Mouse (Mus musculus): ENCODE data around the gene Cep41. TPM values are rescaled to one million over a fixed set of nuclear protein-coding genes. Genes with fewer than 3 reads are reported as not detected.
A peak's percentile ranks its signal among the peaks of the same experiment; 100 is the strongest.

The Cep41 gene
- polyA plus RNA-seq, 1 experiment from 2014 or later: 14.2 TPM

- no peaks in the 10 kb centered on the region for H3K27me3 ChIP-seq (ENCODE audit: control insufficient read depth, insufficient read depth, low read length)
- no peaks in the 10 kb centered on the region for H3K36me3 ChIP-seq (ENCODE audit: control insufficient read depth, insufficient read depth, low read length)
- no peak overlapping the region for H3K27ac ChIP-seq (replicated peaks; ENCODE audit: low read depth, low read length)
- no peaks in the 10 kb centered on the region for H3K9me3 ChIP-seq (ENCODE audit: control insufficient read depth, low read length)
- no peak overlapping the region for H3K9ac ChIP-seq (replicated peaks; ENCODE audit: low read length)
- no peak overlapping the region for H3K4me2 ChIP-seq (ENCODE audit: low read length)
- no peak for ATAC-seq (ENCODE audit: low FRiP score, low TSS enrichment)
- H3K4me3 ChIP-seq (replicated peaks; ENCODE audit: low read depth, low read length): no peak overlapping the region
- H3K4me1 ChIP-seq (ENCODE audit: control insufficient read depth, insufficient read depth, low read length): peaks cover 7% of the 10 kb centered on the region
- DNase-seq: no peak
- WGBS: 66% methylated on average over 11 of the region's 11 CpGs
Observed at GRCm38 (mm10) chr6:30713896-30714295, 20.3 kb upstream of the Cep41 start.

DNA sequence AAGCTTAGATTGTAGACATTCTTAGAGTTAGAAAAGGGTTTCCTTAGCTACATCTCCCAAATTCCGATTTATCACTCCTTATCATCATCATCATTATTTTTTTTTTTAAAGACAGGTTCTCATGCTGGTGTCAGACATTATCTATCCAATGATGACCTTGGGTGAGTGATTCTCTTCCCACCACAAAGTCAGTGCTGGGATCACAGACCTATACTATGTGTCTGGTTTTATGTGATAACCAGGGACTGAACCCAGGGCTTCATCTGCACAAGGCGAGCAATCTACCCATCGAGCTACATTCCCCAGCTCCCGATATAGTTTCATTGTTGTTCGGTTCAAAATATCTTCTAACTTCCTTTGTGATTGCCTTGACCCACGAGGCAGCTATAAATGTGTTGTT, 19.9 kb upstream of the Cep41 start:
- Histone ChIP-seq H3K4me1 (ENCODE audit: control insufficient read depth, insufficient read depth, low read length) (peaks cover 8% of the 10 kb centered on the region), H3K9ac (replicated peaks; ENCODE audit: low read length) (no peak overlapping the region), H3K27me3 (ENCODE audit: control insufficient read depth, insufficient read depth, low read length) (no peaks in the 10 kb centered on the region), H3K9me3 (ENCODE audit: control insufficient read depth, low read length) (no peaks in the 10 kb centered on the region), H3K4me3 (replicated peaks; ENCODE audit: low read depth, low read length) (no peak overlapping the region), H3K27ac (replicated peaks; ENCODE audit: low read depth, low read length) (no peak overlapping the region), H3K36me3 (ENCODE audit: control insufficient read depth, insufficient read depth, low read length) (no peaks in the 10 kb centered on the region), H3K4me2 (ENCODE audit: low read length) (no peak overlapping the region)
- DNase-seq (no peak), ATAC-seq (ENCODE audit: low FRiP score, low TSS enrichment) (no peak)
- 90% methylated on average over 6 of the region's 6 CpGs for WGBS

- H3K4me3 ChIP-seq (replicated peaks; ENCODE audit: low read depth, low read length): no peak overlapping the region
- no peak overlapping the region for H3K4me2 ChIP-seq (ENCODE audit: low read length)
- DNase-seq (no peak), ATAC-seq (ENCODE audit: low FRiP score, low TSS enrichment) (no peak)
- no peaks in the 10 kb centered on the region for H3K27me3 ChIP-seq (ENCODE audit: control insufficient read depth, insufficient read depth, low read length)
- H3K4me1 ChIP-seq (ENCODE audit: control insufficient read depth, insufficient read depth, low read length): peaks cover 8% of the 10 kb centered on the region
- no peak overlapping the region for H3K9ac ChIP-seq (replicated peaks; ENCODE audit: low read length)
- H3K36me3 ChIP-seq (ENCODE audit: control insufficient read depth, insufficient read depth, low read length): no peaks in the 10 kb centered on the region
- 75% methylated on average over 7 of the region's 7 CpGs for WGBS
- H3K27ac ChIP-seq (replicated peaks; ENCODE audit: low read depth, low read length): no peak overlapping the region
- no peaks in the 10 kb centered on the region for H3K9me3 ChIP-seq (ENCODE audit: control insufficient read depth, low read length)
Observed at GRCm38 (mm10) chr6:30712484-30712883, 18.9 kb upstream of the Cep41 start.

- no peak overlapping the region for H3K27ac ChIP-seq (replicated peaks; ENCODE audit: low read depth, low read length)
- no peaks in the 10 kb centered on the region for H3K36me3 ChIP-seq (ENCODE audit: control insufficient read depth, insufficient read depth, low read length)
- no peak overlapping the region for H3K4me2 ChIP-seq (ENCODE audit: low read length)
- H3K9me3 ChIP-seq (ENCODE audit: control insufficient read depth, low read length): no peaks in the 10 kb centered on the region
- 83% methylated on average over 10 of the region's 10 CpGs for WGBS
- H3K4me3 ChIP-seq (replicated peaks; ENCODE audit: low read depth, low read length): no peak overlapping the region
- peaks cover 8% of the 10 kb centered on the region for H3K4me1 ChIP-seq (ENCODE audit: control insufficient read depth, insufficient read depth, low read length)
- no peak overlapping the region for H3K9ac ChIP-seq (replicated peaks; ENCODE audit: low read length)
- DNase-seq (no peak), ATAC-seq (ENCODE audit: low FRiP score, low TSS enrichment) (no peak)
- H3K27me3 ChIP-seq (ENCODE audit: control insufficient read depth, insufficient read depth, low read length): no peaks in the 10 kb centered on the region
Observed at GRCm38 (mm10) chr6:30711365-30711763, 17.8 kb upstream of the Cep41 start.

DNA sequence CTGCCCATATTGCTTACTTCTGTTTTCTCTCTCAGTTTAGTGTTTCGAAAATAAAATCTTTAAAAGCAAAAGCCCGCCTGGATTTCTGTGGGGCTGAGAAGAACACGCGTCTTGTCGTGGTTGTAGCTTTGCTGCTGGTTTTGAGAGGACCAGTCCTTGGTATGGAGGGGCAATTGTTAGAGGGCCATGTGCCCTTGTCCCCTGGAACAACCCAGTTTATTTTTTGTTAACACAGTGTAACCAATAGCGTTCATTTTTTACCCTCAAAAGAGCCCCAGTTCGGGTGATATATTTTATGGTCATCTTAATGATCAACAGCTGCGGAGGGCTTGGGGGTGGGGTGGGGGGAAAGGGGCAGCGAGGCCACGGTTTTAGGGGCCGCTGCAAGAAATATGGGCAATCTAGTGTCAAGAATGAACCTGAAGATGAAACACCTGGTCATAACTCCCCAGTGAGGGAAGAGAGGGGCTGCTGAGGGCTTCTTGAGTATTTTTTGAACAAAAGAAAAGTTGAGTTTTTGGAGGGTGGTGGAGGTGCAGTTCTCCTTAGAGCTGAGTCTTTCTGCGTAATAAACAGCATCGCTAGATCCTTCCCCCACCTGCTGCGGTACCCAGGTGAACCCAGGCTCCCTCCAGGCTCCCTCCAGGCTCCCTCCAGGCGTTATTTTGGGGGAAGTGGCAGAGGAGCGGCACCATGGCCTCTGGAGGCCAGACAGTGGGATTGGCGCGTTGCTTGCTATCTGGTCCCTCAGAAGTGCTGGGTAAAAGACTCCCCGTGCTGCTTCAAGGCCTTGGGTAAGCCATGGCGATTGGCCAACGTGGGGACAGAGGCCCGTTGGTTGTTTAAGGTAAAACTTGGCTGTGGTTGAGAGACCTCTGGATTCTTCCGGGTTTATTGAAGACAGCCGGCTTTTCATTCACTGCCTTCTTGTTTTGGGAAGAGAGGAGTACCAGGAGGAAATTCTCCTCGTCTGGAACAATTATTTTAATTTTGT, 17.1 kb upstream of the Cep41 start:
- no peak overlapping the region for H3K4me3 ChIP-seq (replicated peaks; ENCODE audit: low read depth, low read length)
- H3K4me2 ChIP-seq (ENCODE audit: low read length): no peak overlapping the region
- H3K36me3 ChIP-seq (ENCODE audit: control insufficient read depth, insufficient read depth, low read length): no peaks in the 10 kb centered on the region
- H3K4me1 ChIP-seq (ENCODE audit: control insufficient read depth, insufficient read depth, low read length): peaks cover 8% of the 10 kb centered on the region
- WGBS: 72% methylated on average over 25 of the region's 25 CpGs
- no peak overlapping the region for H3K9ac ChIP-seq (replicated peaks; ENCODE audit: low read length)
- no peaks in the 10 kb centered on the region for H3K27me3 ChIP-seq (ENCODE audit: control insufficient read depth, insufficient read depth, low read length)
- no peaks in the 10 kb centered on the region for H3K9me3 ChIP-seq (ENCODE audit: control insufficient read depth, low read length)
- no peak overlapping the region for H3K27ac ChIP-seq (replicated peaks; ENCODE audit: low read depth, low read length)
- DNase-seq (no peak), ATAC-seq (ENCODE audit: low FRiP score, low TSS enrichment) (no peak)

- Histone ChIP-seq H3K4me2 (ENCODE audit: low read length) (no peak overlapping the region), H3K27me3 (ENCODE audit: control insufficient read depth, insufficient read depth, low read length) (no peaks in the 10 kb centered on the region), H3K4me1 (ENCODE audit: control insufficient read depth, insufficient read depth, low read length) (peaks cover 5% of the 10 kb centered on the region; the same call in 1 of the 2 replicates), H3K27ac (replicated peaks; ENCODE audit: low read depth, low read length) (peak overlapping the region; percentile 27), H3K36me3 (ENCODE audit: control insufficient read depth, insufficient read depth, low read length) (no peaks in the 10 kb centered on the region), H3K9me3 (ENCODE audit: control insufficient read depth, low read length) (no peaks in the 10 kb centered on the region), H3K4me3 (replicated peaks; ENCODE audit: low read depth, low read length) (no peak overlapping the region), H3K9ac (replicated peaks; ENCODE audit: low read length) (no peak overlapping the region)
- ATAC-seq (ENCODE audit: low FRiP score, low TSS enrichment) (no peak), DNase-seq (peak; percentile 53)
- 29% methylated on average over 6 of the region's 6 CpGs for WGBS
Observed at GRCm38 (mm10) chr6:30709115-30709514, 15.6 kb upstream of the Cep41 start.

DNA sequence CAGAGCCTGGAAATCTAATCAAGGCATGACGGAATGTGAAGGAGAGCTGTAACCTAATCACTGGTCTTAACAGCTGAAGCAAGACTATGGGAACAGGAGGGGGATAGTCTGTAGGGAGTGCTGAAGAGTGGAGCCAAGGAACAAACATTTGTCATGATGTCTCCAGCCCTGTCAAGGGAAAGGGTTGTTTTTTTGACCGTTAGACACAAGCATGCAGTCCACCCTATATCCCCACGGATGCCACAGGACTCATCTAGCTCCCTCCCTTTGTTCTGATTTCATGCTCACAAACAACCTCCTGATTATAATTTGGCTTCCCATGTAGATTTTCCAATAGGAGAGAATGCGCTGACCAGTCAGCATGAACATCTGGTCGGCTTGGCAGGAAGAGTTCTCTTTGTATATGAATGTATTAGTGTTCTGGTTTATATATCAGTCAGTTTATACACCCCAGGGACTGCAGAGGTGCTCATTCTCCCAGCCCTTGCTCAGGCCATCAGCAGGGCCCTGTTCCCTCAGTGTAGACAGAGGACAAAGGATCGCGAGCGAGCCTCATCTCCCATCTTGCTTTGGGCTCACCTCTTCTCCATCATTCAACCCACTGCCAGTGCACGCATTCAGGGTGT, 10.5 kb upstream of the Cep41 start:
- DNase-seq: no peak
- 90% methylated on average over 9 of the region's 9 CpGs for WGBS
- ATAC-seq (ENCODE audit: low FRiP score, low TSS enrichment): no peak
- H3K9me3 ChIP-seq (ENCODE audit: control insufficient read depth, low read length): no peaks in the 10 kb centered on the region
- no peak overlapping the region for H3K4me2 ChIP-seq (ENCODE audit: low read length)
- no peaks in the 10 kb centered on the region for H3K36me3 ChIP-seq (ENCODE audit: control insufficient read depth, insufficient read depth, low read length)
- no peak overlapping the region for H3K4me3 ChIP-seq (replicated peaks; ENCODE audit: low read depth, low read length)
- H3K9ac ChIP-seq (replicated peaks; ENCODE audit: low read length): no peak overlapping the region
- H3K4me1 ChIP-seq (ENCODE audit: control insufficient read depth, insufficient read depth, low read length): peaks cover 3% of the 10 kb centered on the region; the same call in 1 of the 2 replicates
- no peak overlapping the region for H3K27ac ChIP-seq (replicated peaks; ENCODE audit: low read depth, low read length)
- H3K27me3 ChIP-seq (ENCODE audit: control insufficient read depth, insufficient read depth, low read length): no peaks in the 10 kb centered on the region

GRCm38 (mm10) chr6:30703476-30703875, 9.9 kb upstream of the Cep41 start:
- no peak overlapping the region for H3K9ac ChIP-seq (replicated peaks; ENCODE audit: low read length)
- ATAC-seq (ENCODE audit: low FRiP score, low TSS enrichment): no peak

More at GRCm38 (mm10) chr6:30703476-30703875, 9.9 kb upstream of the Cep41 start:
- Histone ChIP-seq H3K4me2 (ENCODE audit: low read length) (no peak overlapping the region), H3K36me3 (ENCODE audit: control insufficient read depth, insufficient read depth, low read length) (no peaks in the 10 kb centered on the region), H3K4me1 (ENCODE audit: control insufficient read depth, insufficient read depth, low read length) (no peaks in the 10 kb centered on the region), H3K27ac (replicated peaks; ENCODE audit: low read depth, low read length) (no peak overlapping the region), H3K4me3 (replicated peaks; ENCODE audit: low read depth, low read length) (no peak overlapping the region), H3K9me3 (ENCODE audit: control insufficient read depth, low read length) (no peaks in the 10 kb centered on the region), H3K27me3 (ENCODE audit: control insufficient read depth, insufficient read depth, low read length) (no peaks in the 10 kb centered on the region)
- 83% methylated on average over 6 of the region's 6 CpGs for WGBS
- no peak for DNase-seq
